Mouse (Mus musculus): ENCODE data around the gene 2010111I01Rik. TPM values are rescaled to one million over a fixed set of nuclear protein-coding genes. Genes with fewer than 3 reads are reported as not detected.

The 2010111I01Rik gene
- total RNA-seq, 2 experiments from 2014 or later, result 154 to 174 TPM

DNA sequence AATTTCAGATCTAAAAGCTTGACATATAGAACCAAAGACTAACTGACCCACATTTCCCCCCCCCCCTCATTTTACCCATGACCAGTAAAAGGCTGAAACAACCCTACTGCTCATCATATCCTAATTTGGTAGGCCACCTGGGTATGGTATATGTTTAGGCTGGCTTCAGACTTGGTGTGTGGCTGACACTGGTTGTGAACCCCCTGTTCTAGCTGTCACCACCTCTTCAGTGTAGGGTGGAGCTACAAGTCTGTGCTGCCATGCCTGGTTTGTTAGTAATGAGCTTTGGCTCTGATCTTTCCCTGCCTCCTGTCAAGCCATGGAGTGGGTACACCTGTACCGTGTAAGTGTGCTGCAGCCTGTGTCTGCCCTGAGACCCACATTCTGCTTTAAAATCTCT lies 66.6 kb downstream of the 2010111I01Rik start:
- no peak for DNase-seq

DNA sequence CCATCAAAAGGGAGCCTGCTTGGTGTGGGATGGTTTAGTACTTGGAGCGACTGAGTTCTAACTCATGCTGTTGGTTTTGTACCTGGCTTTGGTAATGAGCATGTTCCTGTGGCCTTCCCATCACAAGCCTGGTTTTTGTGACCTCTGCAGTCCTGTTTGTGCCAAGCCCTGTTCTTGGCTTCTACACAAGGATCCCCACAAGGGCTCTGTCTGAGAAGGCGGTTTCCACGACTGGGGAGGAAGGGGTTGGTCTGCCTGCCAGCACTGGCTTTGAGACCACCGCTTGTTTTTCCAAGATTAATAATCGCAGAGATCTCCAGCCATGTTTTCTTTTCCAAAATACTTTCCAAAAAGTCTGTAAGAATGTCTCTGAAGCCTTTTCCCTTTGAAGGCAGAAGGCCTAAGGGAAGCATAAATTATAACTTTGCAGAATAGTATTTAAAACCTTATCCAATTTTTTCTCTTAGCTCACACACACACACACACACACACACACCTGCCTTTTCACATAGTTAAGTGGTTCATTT lies 67.7 kb downstream of the 2010111I01Rik start:
- DNase-seq, result no peak

- no peak for DNase-seq
Measured at GRCm38 (mm10) chr13:63032958-63033357, 68.3 kb downstream of the 2010111I01Rik start.

DNA sequence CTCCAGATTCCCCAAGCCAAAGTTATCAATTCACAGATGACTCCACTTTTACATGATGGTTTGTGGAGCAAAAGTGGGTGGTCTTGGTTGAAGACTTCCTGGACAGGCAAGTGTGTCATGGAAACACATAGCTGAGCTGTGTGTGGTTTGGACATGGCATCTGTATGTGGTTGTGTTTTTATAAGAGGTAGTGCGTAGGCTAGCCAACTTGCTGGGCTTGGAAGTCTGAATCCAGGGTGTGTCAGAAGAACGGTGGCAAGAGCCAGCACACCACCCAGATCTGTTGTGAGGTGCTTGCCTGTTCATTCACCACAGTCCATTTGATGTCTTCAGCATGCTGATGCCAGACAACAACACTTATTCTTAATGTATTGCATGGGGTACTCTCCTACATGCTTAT lies 68.7 kb downstream of the 2010111I01Rik start:
- no peak for DNase-seq

- no peak for DNase-seq
Measured at GRCm38 (mm10) chr13:63034666-63035065, 70.0 kb downstream of the 2010111I01Rik start.

DNA sequence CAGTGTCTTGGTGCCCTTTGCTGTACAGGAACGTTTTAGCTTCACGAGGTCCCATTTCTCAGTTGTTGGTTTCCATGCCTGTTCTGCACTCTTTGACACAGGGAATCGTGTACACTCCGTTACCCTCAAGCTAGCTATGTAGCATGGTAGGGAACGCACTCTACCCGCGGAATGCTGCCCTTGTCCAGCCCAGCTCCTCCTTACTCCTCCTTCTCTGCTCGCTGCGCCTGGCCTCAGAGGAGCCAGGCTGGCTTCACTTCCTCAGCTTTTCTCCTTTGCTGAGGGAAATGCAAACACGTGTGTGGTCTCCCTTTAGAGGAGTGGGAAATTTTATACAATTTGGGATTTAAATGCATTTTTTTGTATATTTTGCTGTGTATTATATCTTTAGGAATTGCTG lies 73.2 kb downstream of the 2010111I01Rik start:
- DNase-seq, result no peak

DNA sequence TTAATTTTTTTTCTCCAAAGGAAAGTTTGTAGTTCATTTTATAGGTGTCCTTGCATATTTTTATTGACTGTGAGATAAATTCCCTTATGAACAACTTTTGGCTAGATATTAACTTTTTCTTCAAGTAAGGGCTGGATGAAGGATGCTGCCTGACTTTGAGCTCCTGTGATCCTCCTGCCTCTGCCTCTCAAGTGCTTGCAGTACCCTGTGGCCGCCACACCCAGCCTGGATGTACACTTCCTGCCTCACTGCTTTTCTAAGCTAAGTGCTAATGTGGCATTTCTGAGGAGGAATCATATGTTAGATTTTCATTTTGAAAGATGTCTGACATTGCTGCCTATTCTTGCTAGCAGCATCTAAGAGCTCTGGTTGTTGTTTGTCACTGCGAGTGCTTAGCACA lies 73.7 kb downstream of the 2010111I01Rik start:
- no peak for DNase-seq

DNA sequence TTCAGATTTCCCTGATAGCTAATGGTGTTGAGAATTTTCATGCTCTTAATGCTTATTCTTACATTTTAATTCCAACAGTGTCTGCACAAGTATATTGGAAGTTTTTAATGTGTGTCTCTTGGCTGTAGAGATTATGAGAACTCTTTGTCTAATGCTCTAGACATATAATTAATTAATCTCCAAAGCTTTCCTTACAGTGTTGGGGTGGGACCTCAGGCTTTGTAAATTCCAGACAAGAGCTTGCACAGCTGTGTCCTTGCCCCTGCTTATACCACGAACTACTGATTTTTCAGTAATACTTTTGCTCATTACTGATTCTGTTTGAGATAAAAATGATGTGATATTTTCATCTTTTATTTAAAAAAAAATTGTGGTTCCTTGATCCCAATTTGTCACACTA lies 74.2 kb downstream of the 2010111I01Rik start:
- no peak for DNase-seq

DNA sequence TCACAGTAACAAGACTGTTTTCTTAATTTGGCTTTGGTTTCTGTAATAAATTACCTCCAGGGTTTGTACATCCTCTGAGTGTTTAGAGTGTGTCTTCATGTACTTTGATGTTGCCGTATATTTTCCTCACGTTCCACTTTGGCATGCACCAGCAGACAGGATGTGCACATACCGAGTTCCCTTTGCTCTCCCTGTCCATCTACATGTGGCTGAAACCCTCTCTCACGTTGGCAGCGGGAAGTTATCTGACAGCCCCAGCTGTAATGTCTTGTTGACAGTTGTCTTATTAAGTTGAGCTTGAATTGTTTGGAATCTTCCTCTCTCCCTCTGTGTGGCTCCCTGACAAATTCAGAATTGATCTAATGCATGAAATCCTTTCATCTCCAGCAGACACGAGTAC lies 74.6 kb downstream of the 2010111I01Rik start:
- DNase-seq, result no peak

DNA sequence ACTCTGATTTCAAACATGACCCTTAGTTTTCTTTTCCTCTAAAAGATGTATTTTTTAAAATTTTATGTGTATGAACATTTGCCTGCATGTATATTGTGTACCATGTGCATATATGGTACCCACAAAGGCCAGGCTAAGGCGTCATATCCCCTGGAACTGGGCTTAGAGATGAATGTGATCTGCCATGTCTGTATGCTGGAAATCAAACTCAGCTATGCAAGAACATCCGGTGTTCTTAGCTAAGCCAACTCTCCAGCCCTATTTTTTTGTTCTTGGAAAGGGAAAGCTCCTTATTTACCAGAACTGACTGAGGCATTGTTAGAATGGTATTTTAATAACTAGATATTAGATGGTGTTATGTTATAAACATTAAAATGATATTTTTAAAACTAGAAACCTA lies 75.2 kb downstream of the 2010111I01Rik start:
- DNase-seq, result no peak

- DNase-seq, result no peak
Measured at GRCm38 (mm10) chr13:63045504-63046205, 81.0 kb downstream of the 2010111I01Rik start.

DNA sequence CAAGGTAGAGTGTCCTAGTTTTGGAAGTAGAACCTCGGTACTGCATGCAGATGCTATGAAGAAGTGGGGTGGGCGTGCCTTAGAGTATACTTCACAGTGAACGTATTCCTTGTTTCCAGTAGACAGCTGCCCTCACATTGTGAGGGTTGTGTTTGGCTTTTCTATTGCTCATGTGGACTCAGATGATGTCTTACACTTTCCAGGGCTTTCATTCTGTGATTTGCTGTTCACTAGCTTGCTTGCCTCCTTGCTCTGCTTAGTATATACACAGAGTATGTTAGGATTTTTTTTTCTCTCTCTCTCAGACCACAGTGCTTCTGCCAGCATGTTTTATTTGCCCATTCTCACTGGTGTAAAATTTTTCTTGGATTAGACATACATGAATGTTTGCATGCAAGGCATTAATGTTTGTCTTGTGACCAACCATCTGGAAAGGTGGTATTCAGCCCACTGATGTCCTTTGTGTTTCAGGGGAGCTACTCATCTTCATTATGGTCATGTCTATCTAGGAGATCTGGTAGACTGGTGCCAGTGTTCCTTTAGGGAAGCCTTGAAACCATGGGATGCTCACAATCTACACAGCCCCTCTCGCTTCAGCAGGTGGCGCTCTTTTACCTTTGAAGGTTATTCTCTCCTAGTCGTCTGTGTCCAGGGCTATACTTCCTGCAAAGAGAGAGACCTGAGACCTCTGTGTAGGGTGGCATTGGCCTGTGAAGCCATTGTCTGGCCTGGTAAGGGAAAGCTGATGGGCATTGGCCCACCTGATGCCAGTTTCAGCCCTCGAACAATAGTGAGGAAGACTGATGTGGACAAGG lies 81.7 kb downstream of the 2010111I01Rik start:
- peak; percentile 84 for DNase-seq

DNA sequence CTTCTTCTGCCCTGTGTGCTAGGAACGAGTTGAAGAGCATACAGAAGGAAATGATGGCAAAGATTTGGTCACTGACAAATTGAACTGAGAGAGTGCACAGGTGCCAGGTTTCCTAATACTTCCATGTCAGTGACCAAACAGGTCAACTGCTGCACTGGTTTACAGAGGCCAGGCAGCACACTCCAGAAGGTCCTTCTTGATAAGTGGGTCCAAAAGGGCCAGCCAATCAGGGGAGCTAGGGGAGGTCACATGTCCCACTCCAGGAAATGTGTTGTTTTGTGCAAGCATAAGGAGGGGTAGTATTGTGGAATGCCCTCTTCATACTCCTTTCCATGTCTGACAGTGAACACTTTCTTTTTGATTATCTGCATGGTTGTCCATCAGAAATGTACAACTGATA lies 99.0 kb downstream of the 2010111I01Rik start:
- no peak for DNase-seq

- DNase-seq, result no peak
Measured at GRCm38 (mm10) chr13:63066607-63067006, 101.9 kb downstream of the 2010111I01Rik start.

DNA sequence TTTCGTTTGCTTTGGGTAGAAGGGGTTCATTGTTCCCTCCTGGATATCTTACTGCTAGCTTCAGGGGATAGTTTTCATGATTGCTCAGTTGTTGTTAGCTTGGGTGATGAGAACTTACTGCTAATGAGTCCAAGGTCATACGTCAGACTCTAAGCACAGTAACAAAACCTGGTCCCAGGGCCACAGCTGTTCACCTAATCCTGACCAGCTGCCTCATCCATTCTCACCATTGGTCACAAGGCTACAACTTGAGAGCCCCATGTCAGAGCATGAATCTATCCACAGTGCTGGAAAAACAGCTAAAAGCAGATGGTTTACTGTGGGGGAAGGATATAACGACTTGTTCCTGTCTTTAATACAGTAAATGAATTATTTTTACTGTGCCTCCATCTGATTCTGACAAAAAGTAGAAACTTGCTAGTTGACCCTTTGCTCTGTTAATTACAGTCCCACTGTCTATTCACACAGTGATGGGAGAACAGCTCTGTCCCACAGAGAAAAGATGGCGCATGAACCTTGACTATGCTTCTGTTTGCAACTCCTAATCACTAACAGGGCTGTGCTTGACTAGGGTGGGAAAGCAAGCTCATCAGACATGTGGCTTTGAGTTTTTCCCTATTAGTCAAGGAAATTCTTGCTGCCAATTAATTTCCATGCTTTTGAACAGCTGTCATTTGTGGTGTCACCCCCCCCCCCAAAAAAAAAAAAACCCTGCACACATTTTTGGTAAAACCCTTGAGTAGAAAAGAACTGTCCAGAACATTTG lies 103.9 kb downstream of the 2010111I01Rik start:
- DNase-seq, result no peak

DNA sequence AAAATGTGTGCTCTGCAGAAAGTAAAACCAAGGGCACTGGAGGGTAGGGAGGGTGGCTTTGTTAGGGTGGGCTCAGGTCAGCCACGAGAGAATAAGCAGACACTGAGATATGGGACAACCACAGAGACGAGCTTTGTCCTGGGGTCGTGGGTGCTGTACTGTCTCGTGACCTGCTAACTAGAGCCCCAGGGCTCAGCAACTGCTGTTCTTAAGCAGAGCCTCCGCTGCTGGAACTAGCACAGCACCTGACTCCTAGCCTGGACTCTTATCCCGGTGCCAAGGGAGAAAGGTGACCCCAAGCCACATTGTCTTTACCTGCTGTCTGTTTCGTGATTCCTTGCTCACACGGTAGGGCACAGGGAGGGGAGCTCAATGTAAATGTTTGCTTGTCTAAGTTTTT lies 107.2 kb downstream of the 2010111I01Rik start:
- DNase-seq, result no peak

DNA sequence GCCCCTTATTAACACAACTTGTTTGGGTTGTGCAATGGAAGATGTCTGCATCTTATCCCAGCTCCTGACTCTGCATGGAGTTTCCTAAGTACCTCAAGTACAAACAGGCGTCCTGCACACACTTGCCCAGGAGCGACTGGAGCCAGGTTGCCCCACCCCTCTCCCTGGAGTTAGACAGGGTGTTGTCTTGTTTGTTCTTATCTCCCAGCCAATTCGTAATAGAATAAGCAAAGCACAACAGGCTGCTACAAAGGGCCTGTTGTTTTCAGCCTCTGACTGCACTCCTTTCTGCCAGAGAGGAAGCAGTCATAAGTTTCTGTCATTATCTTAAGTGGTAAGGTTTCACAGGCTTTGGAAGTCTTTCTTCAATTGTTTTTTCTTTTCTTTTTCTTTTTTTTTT lies 107.7 kb downstream of the 2010111I01Rik start:
- DNase-seq, result peak; percentile 31

DNA sequence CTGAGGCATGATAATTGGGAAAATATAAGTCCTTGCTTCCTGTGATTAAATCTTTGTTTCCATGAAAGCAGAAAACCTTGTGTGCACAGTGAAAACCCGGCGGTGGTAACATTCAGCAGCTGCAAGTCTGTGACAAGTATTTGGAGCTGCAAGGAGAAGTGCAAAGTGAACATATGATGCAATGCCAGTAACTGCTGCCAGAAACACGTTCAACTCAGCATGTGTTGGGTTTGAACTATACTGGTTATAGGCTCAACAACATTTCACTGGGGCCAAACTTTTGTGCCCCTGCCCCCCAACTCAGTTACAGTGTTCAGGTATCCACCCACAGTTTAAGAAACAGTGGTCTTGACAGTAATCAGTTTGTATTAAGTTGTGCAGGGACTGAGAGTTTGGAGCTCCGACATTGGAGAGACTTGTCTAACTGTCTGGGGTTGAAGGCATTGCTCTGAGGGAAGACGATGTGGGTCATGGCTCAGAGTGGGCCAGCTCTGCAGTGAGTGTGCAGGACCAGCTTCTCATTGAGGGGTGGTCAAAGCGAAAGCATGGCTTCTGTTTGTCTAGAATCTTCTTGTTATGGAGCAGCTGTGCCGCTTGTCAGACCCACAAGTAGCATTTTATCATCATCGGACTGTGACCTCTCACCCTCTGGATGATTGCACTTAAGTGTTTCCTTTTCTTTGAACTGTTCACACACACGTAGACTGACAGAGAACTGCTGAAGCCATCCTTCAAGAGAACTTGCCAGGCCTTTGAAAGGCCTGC lies 109.4 kb downstream of the 2010111I01Rik start:
- peak; percentile 34 for DNase-seq

GRCm38 (mm10) chr13:63074676-63074991 lies 109.9 kb downstream of the 2010111I01Rik start:
- no peak for DNase-seq

DNA sequence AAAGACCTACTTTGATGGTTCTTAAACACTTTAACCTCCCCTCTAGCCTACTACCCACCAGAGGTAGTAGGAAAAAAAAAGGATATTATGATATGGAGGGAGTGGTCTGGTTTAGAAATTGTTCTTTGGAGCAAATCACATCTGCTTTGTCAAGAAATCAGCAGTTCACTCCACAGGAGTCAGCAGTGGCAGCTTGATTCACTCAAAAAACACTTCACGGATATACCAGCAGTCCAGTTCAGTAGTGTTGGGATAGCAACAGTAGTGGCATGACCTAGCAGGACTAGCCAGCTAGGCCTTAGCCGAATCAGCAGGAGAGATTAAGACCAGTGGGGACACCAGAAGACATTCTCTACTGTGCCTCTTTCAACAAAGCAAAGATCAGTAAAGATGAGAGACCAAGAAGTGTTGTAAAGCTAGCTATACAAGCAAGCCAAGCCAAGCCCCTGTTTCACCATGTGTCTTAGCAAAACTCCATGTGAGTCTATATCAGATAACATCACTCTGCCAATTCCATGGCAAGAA lies 110.7 kb downstream of the 2010111I01Rik start:
- no peak for DNase-seq

GRCm38 (mm10) chr13:63080191-63080590 lies 115.5 kb downstream of the 2010111I01Rik start:
- no peak for DNase-seq

GRCm38 (mm10) chr13:63080823-63081222 lies 116.1 kb downstream of the 2010111I01Rik start:
- DNase-seq, result no peak

Data from heart, postnatal 4 days (tissue).